Mouse (Mus musculus): ENCODE data around the gene Pde2a. TPM values are rescaled to one million over a fixed set of nuclear protein-coding genes. Genes with fewer than 3 reads are reported as not detected.

The Pde2a gene
- polyA plus RNA-seq, 1 experiment from 2014 or later: 33.0 TPM

GRCm38 (mm10) chr7:101426692-101427091 lies 5.2 kb downstream of the Pde2a start:
- Histone ChIP-seq H3K4me3 (ENCODE audit: low read depth, low read length) (no peak overlapping the region), H3K9ac (ENCODE audit: low read depth, low read length) (no peak overlapping the region), H3K27me3 (replicated peaks; ENCODE audit: control insufficient read depth, insufficient read depth, low read length) (no peaks in the 10 kb centered on the region), H3K4me1 (ENCODE audit: control insufficient read depth, insufficient read depth, low read length) (no peaks in the 10 kb centered on the region), H3K27ac (replicated peaks; ENCODE audit: low read depth, low read length) (no peak overlapping the region), H3K36me3 (ENCODE audit: control insufficient read depth, insufficient read depth, low read length) (no peaks in the 10 kb centered on the region), H3K4me2 (ENCODE audit: low read depth, low read length) (no peak overlapping the region), H3K9me3 (ENCODE audit: control insufficient read depth, low read length) (no peaks in the 10 kb centered on the region)
- no peak for DNase-seq (ENCODE audit: low spot score)
- no peak for ATAC-seq (ENCODE audit: low read depth)
- WGBS: 66% methylated on average over 8 of the region's 8 CpGs

- Histone ChIP-seq H3K27me3 (replicated peaks; ENCODE audit: control insufficient read depth, insufficient read depth, low read length) (no peaks in the 10 kb centered on the region), H3K36me3 (ENCODE audit: control insufficient read depth, insufficient read depth, low read length) (no peaks in the 10 kb centered on the region), H3K9ac (ENCODE audit: low read depth, low read length) (no peak overlapping the region), H3K4me1 (ENCODE audit: control insufficient read depth, insufficient read depth, low read length) (no peaks in the 10 kb centered on the region), H3K4me3 (ENCODE audit: low read depth, low read length) (no peak overlapping the region), H3K9me3 (ENCODE audit: control insufficient read depth, low read length) (no peaks in the 10 kb centered on the region), H3K27ac (replicated peaks; ENCODE audit: low read depth, low read length) (no peak overlapping the region), H3K4me2 (ENCODE audit: low read depth, low read length) (no peak overlapping the region)
- DNase-seq (ENCODE audit: low spot score) (no peak), ATAC-seq (ENCODE audit: low read depth) (no peak)
- WGBS: 13% methylated on average over 2 of the region's 2 CpGs
These were observed 6.2 kb downstream of the Pde2a start for GRCm38 (mm10) chr7:101427736-101428135.

GRCm38 (mm10) chr7:101435038-101435437 lies 13.5 kb downstream of the Pde2a start:
- DNase-seq (ENCODE audit: low spot score) (no peak), ATAC-seq (ENCODE audit: low read depth) (peak; percentile 70)
- H3K27ac ChIP-seq (replicated peaks; ENCODE audit: low read depth, low read length): no peak overlapping the region
- no peaks in the 10 kb centered on the region for H3K4me1 ChIP-seq (ENCODE audit: control insufficient read depth, insufficient read depth, low read length)
- H3K9me3 ChIP-seq (ENCODE audit: control insufficient read depth, low read length): no peaks in the 10 kb centered on the region
- no peak overlapping the region for H3K9ac ChIP-seq (ENCODE audit: low read depth, low read length)
- H3K36me3 ChIP-seq (ENCODE audit: control insufficient read depth, insufficient read depth, low read length): no peaks in the 10 kb centered on the region
- 57% methylated on average over 6 of the region's 6 CpGs for WGBS
- no peaks in the 10 kb centered on the region for H3K27me3 ChIP-seq (replicated peaks; ENCODE audit: control insufficient read depth, insufficient read depth, low read length)
- no peak overlapping the region for H3K4me3 ChIP-seq (ENCODE audit: low read depth, low read length)
- no peak overlapping the region for H3K4me2 ChIP-seq (ENCODE audit: low read depth, low read length)

- 5% methylated on average over 1 of the region's 1 CpGs for WGBS
- no peak overlapping the region for H3K4me2 ChIP-seq (ENCODE audit: low read depth, low read length)
- H3K9me3 ChIP-seq (ENCODE audit: control insufficient read depth, low read length): no peaks in the 10 kb centered on the region
- no peaks in the 10 kb centered on the region for H3K36me3 ChIP-seq (ENCODE audit: control insufficient read depth, insufficient read depth, low read length)
- H3K27me3 ChIP-seq (replicated peaks; ENCODE audit: control insufficient read depth, insufficient read depth, low read length): no peaks in the 10 kb centered on the region
- no peak for DNase-seq (ENCODE audit: low spot score)
- no peak overlapping the region for H3K4me3 ChIP-seq (ENCODE audit: low read depth, low read length)
- H3K4me1 ChIP-seq (ENCODE audit: control insufficient read depth, insufficient read depth, low read length): no peaks in the 10 kb centered on the region
- no peak for ATAC-seq (ENCODE audit: low read depth)
- no peak overlapping the region for H3K27ac ChIP-seq (replicated peaks; ENCODE audit: low read depth, low read length)
- no peak overlapping the region for H3K9ac ChIP-seq (ENCODE audit: low read depth, low read length)
These were observed 16.4 kb downstream of the Pde2a start for GRCm38 (mm10) chr7:101437876-101438275.

- WGBS: 50% methylated on average over 10 of the region's 10 CpGs
- no peak for DNase-seq (ENCODE audit: low spot score)
- H3K9me3 ChIP-seq (ENCODE audit: control insufficient read depth, low read length): no peaks in the 10 kb centered on the region
These were observed 21.6 kb downstream of the Pde2a start for GRCm38 (mm10) chr7:101443093-101443492.

GRCm38 (mm10) chr7:101444211-101444610 lies 22.7 kb downstream of the Pde2a start:
- H3K27me3 ChIP-seq (replicated peaks; ENCODE audit: control insufficient read depth, insufficient read depth, low read length): no peaks in the 10 kb centered on the region
- H3K9me3 ChIP-seq (ENCODE audit: control insufficient read depth, low read length): no peaks in the 10 kb centered on the region

More at GRCm38 (mm10) chr7:101443093-101443492, 21.6 kb downstream of the Pde2a start:
- H3K4me2 ChIP-seq (ENCODE audit: low read depth, low read length): no peak overlapping the region
- ATAC-seq (ENCODE audit: low read depth): no peak; the same call in 1 of the 2 replicates
- no peaks in the 10 kb centered on the region for H3K27me3 ChIP-seq (replicated peaks; ENCODE audit: control insufficient read depth, insufficient read depth, low read length)
- no peak overlapping the region for H3K27ac ChIP-seq (replicated peaks; ENCODE audit: low read depth, low read length)
- H3K4me1 ChIP-seq (ENCODE audit: control insufficient read depth, insufficient read depth, low read length): no peaks in the 10 kb centered on the region
- H3K4me3 ChIP-seq (ENCODE audit: low read depth, low read length): no peak overlapping the region
- no peak overlapping the region for H3K9ac ChIP-seq (ENCODE audit: low read depth, low read length)
- no peaks in the 10 kb centered on the region for H3K36me3 ChIP-seq (ENCODE audit: control insufficient read depth, insufficient read depth, low read length)

GRCm38 (mm10) chr7:101449855-101450254 lies 28.4 kb downstream of the Pde2a start:
- no peaks in the 10 kb centered on the region for H3K36me3 ChIP-seq (ENCODE audit: control insufficient read depth, insufficient read depth, low read length)
- peaks cover 22% of the 10 kb centered on the region for H3K27me3 ChIP-seq (replicated peaks; ENCODE audit: control insufficient read depth, insufficient read depth, low read length)
- ATAC-seq (ENCODE audit: low read depth) (no peak), DNase-seq (ENCODE audit: low spot score) (no peak)
- no peak overlapping the region for H3K27ac ChIP-seq (replicated peaks; ENCODE audit: low read depth, low read length)
- H3K4me3 ChIP-seq (ENCODE audit: low read depth, low read length): no peak overlapping the region
- no peaks in the 10 kb centered on the region for H3K9me3 ChIP-seq (ENCODE audit: control insufficient read depth, low read length)
- 33% methylated on average over 3 of the region's 3 CpGs for WGBS
- H3K4me1 ChIP-seq (ENCODE audit: control insufficient read depth, insufficient read depth, low read length): no peaks in the 10 kb centered on the region
- H3K4me2 ChIP-seq (ENCODE audit: low read depth, low read length): no peak overlapping the region
- no peak overlapping the region for H3K9ac ChIP-seq (ENCODE audit: low read depth, low read length)

More at GRCm38 (mm10) chr7:101444211-101444610, 22.7 kb downstream of the Pde2a start:
- Histone ChIP-seq H3K4me1 (ENCODE audit: control insufficient read depth, insufficient read depth, low read length) (no peaks in the 10 kb centered on the region), H3K4me2 (ENCODE audit: low read depth, low read length) (no peak overlapping the region), H3K36me3 (ENCODE audit: control insufficient read depth, insufficient read depth, low read length) (no peaks in the 10 kb centered on the region), H3K9ac (ENCODE audit: low read depth, low read length) (no peak overlapping the region), H3K4me3 (ENCODE audit: low read depth, low read length) (no peak overlapping the region), H3K27ac (replicated peaks; ENCODE audit: low read depth, low read length) (no peak overlapping the region)
- 80% methylated on average over 4 of the region's 4 CpGs for WGBS
- ATAC-seq (ENCODE audit: low read depth): no peak
- DNase-seq (ENCODE audit: low spot score): no peak

- H3K27me3 ChIP-seq (replicated peaks; ENCODE audit: control insufficient read depth, insufficient read depth, low read length): peaks cover 22% of the 10 kb centered on the region
- H3K9me3 ChIP-seq (ENCODE audit: control insufficient read depth, low read length): no peaks in the 10 kb centered on the region
- H3K36me3 ChIP-seq (ENCODE audit: control insufficient read depth, insufficient read depth, low read length): no peaks in the 10 kb centered on the region
- H3K4me2 ChIP-seq (ENCODE audit: low read depth, low read length): peak overlapping the region; percentile 98
- no peaks in the 10 kb centered on the region for H3K4me1 ChIP-seq (ENCODE audit: control insufficient read depth, insufficient read depth, low read length)
- H3K9ac ChIP-seq (ENCODE audit: low read depth, low read length): peak overlapping the region; percentile 55
- under 1% methylated on average over 41 of the region's 68 CpGs for WGBS
- no peak overlapping the region for H3K27ac ChIP-seq (replicated peaks; ENCODE audit: low read depth, low read length)
- peak; percentile 81 for ATAC-seq (ENCODE audit: low read depth)
- peak; percentile 82 for DNase-seq (ENCODE audit: low spot score)
- H3K4me3 ChIP-seq (ENCODE audit: low read depth, low read length): peak overlapping the region; percentile 58
These were observed 29.2 kb downstream of the Pde2a start for GRCm38 (mm10) chr7:101450422-101451401.

All from embryonic facial prominence, embryonic 14.5 days (tissue).